Mouse (Mus musculus): ENCODE results near the gene Il20ra. TPM values are rescaled to one million over a fixed set of nuclear protein-coding genes. Genes with fewer than 3 reads are reported as not detected.

Gene Il20ra
- polyA plus RNA-seq, 1 experiment from 2014 or later = 0.18 TPM

- H3K27me3 ChIP-seq (replicated peaks; ENCODE audit: insufficient read depth, low read length) = no peaks in the 10 kb centered on the region
- DNase-seq (ENCODE audit: low spot score) (peak; percentile 11), ATAC-seq (no peak)
- no peaks in the 10 kb centered on the region for H3K9me3 ChIP-seq (ENCODE audit: low read length)
- no peak overlapping the region for H3K27ac ChIP-seq (ENCODE audit: low read length)
- WGBS = 33% methylated on average over 1 of the region's 1 CpGs
- no peaks in the 10 kb centered on the region for H3K4me1 ChIP-seq (ENCODE audit: insufficient read depth, low read depth, low read length)
- H3K36me3 ChIP-seq (ENCODE audit: insufficient read depth, low read length) = no peaks in the 10 kb centered on the region
- no peak overlapping the region for H3K9ac ChIP-seq (replicated peaks; ENCODE audit: low read depth)
- TF ChIP-seq CTCF (IDR thresholded peaks at IDR 0.05) (peak; percentile 23; the same call in 1 of the 2 replicates), EP300 (IDR thresholded peaks at IDR 0.05) (no peak)
- no peak overlapping the region for H3K4me3 ChIP-seq (ENCODE audit: low read depth, low read length)
- no peak overlapping the region for H3K4me2 ChIP-seq (replicated peaks; ENCODE audit: low read depth, low read length)
These were observed 33.3 kb downstream of the Il20ra start for GRCm38 (mm10) chr10:19745662-19746061.

- H3K9ac ChIP-seq (replicated peaks; ENCODE audit: low read depth) = no peak overlapping the region
- H3K9me3 ChIP-seq (ENCODE audit: low read length) = no peaks in the 10 kb centered on the region
- no peaks in the 10 kb centered on the region for H3K4me1 ChIP-seq (ENCODE audit: insufficient read depth, low read depth, low read length)
- no peaks in the 10 kb centered on the region for H3K27me3 ChIP-seq (replicated peaks; ENCODE audit: insufficient read depth, low read length)
- no peak overlapping the region for H3K4me3 ChIP-seq (ENCODE audit: low read depth, low read length)
- no peak overlapping the region for H3K27ac ChIP-seq (ENCODE audit: low read length)
- TF ChIP-seq CTCF (IDR thresholded peaks at IDR 0.05) = no peak
- no peak for TF ChIP-seq EP300 (IDR thresholded peaks at IDR 0.05)
- H3K4me2 ChIP-seq (replicated peaks; ENCODE audit: low read depth, low read length) = no peak overlapping the region
- no peaks in the 10 kb centered on the region for H3K36me3 ChIP-seq (ENCODE audit: insufficient read depth, low read length)
- 62% methylated on average over 1 of the region's 1 CpGs for WGBS
- ATAC-seq (no peak), DNase-seq (ENCODE audit: low spot score) (no peak)
These were observed 33.8 kb downstream of the Il20ra start for GRCm38 (mm10) chr10:19746156-19746555.

- H3K27me3 ChIP-seq (replicated peaks; ENCODE audit: insufficient read depth, low read length) = no peaks in the 10 kb centered on the region
- no peak overlapping the region for H3K27ac ChIP-seq (ENCODE audit: low read length)
- ATAC-seq = no peak
- H3K4me1 ChIP-seq (ENCODE audit: insufficient read depth, low read depth, low read length) = no peaks in the 10 kb centered on the region
- H3K4me2 ChIP-seq (replicated peaks; ENCODE audit: low read depth, low read length) = no peak overlapping the region
- DNase-seq (ENCODE audit: low spot score) = no peak
- WGBS = 56% methylated on average over 4 of the region's 4 CpGs
- no peak for TF ChIP-seq EP300 (IDR thresholded peaks at IDR 0.05)
- no peak for TF ChIP-seq CTCF (IDR thresholded peaks at IDR 0.05)
- no peaks in the 10 kb centered on the region for H3K36me3 ChIP-seq (ENCODE audit: insufficient read depth, low read length)
- H3K9me3 ChIP-seq (ENCODE audit: low read length) = no peaks in the 10 kb centered on the region
- no peak overlapping the region for H3K4me3 ChIP-seq (ENCODE audit: low read depth, low read length)
- no peak overlapping the region for H3K9ac ChIP-seq (replicated peaks; ENCODE audit: low read depth)
These were observed 35.3 kb downstream of the Il20ra start for GRCm38 (mm10) chr10:19747661-19748060.

- H3K27ac ChIP-seq (ENCODE audit: low read length) = no peak overlapping the region
- H3K9ac ChIP-seq (replicated peaks; ENCODE audit: low read depth) = no peak overlapping the region
- no peak overlapping the region for H3K4me2 ChIP-seq (replicated peaks; ENCODE audit: low read depth, low read length)
- no peak overlapping the region for H3K4me3 ChIP-seq (ENCODE audit: low read depth, low read length)
- H3K9me3 ChIP-seq (ENCODE audit: low read length) = no peaks in the 10 kb centered on the region
- TF ChIP-seq CTCF (IDR thresholded peaks at IDR 0.05) (no peak), EP300 (IDR thresholded peaks at IDR 0.05) (no peak)
- H3K36me3 ChIP-seq (ENCODE audit: insufficient read depth, low read length) = no peaks in the 10 kb centered on the region
- DNase-seq (ENCODE audit: low spot score) = no peak
- ATAC-seq = no peak
- H3K27me3 ChIP-seq (replicated peaks; ENCODE audit: insufficient read depth, low read length) = no peaks in the 10 kb centered on the region
- WGBS = 71% methylated on average over 2 of the region's 2 CpGs
- no peaks in the 10 kb centered on the region for H3K4me1 ChIP-seq (ENCODE audit: insufficient read depth, low read depth, low read length)
These were observed 53.1 kb downstream of the Il20ra start for GRCm38 (mm10) chr10:19765459-19765858.

GRCm38 (mm10) chr10:19779092-19779491 is 66.7 kb downstream of the Il20ra start:
- Histone ChIP-seq H3K27me3 (replicated peaks; ENCODE audit: insufficient read depth, low read length) (no peaks in the 10 kb centered on the region), H3K4me3 (ENCODE audit: low read depth, low read length) (no peak overlapping the region), H3K36me3 (ENCODE audit: insufficient read depth, low read length) (no peaks in the 10 kb centered on the region), H3K27ac (ENCODE audit: low read length) (no peak overlapping the region), H3K4me1 (ENCODE audit: insufficient read depth, low read depth, low read length) (no peaks in the 10 kb centered on the region), H3K4me2 (replicated peaks; ENCODE audit: low read depth, low read length) (no peak overlapping the region), H3K9me3 (ENCODE audit: low read length) (no peaks in the 10 kb centered on the region), H3K9ac (replicated peaks; ENCODE audit: low read depth) (no peak overlapping the region)
- ATAC-seq (no peak), DNase-seq (ENCODE audit: low spot score) (no peak)
- WGBS = 67% methylated on average over 12 of the region's 12 CpGs
- TF ChIP-seq CTCF (IDR thresholded peaks at IDR 0.05) = no peak
- TF ChIP-seq EP300 (IDR thresholded peaks at IDR 0.05) = no peak

- TF ChIP-seq EP300 (IDR thresholded peaks at IDR 0.05) (no peak), CTCF (IDR thresholded peaks at IDR 0.05) (peak; percentile 58)
- no peaks in the 10 kb centered on the region for H3K9me3 ChIP-seq (ENCODE audit: low read length)
- H3K9ac ChIP-seq (replicated peaks; ENCODE audit: low read depth) = no peak overlapping the region
- no peak overlapping the region for H3K27ac ChIP-seq (ENCODE audit: low read length)
- no peaks in the 10 kb centered on the region for H3K27me3 ChIP-seq (replicated peaks; ENCODE audit: insufficient read depth, low read length)
- 87% methylated on average over 5 of the region's 5 CpGs for WGBS
- ATAC-seq = no peak
- H3K4me2 ChIP-seq (replicated peaks; ENCODE audit: low read depth, low read length) = no peak overlapping the region
- no peaks in the 10 kb centered on the region for H3K36me3 ChIP-seq (ENCODE audit: insufficient read depth, low read length)
- H3K4me1 ChIP-seq (ENCODE audit: insufficient read depth, low read depth, low read length) = no peaks in the 10 kb centered on the region
- DNase-seq (ENCODE audit: low spot score) = no peak
- no peak overlapping the region for H3K4me3 ChIP-seq (ENCODE audit: low read depth, low read length)
These were observed 69.0 kb downstream of the Il20ra start for GRCm38 (mm10) chr10:19781365-19781764.

DNA sequence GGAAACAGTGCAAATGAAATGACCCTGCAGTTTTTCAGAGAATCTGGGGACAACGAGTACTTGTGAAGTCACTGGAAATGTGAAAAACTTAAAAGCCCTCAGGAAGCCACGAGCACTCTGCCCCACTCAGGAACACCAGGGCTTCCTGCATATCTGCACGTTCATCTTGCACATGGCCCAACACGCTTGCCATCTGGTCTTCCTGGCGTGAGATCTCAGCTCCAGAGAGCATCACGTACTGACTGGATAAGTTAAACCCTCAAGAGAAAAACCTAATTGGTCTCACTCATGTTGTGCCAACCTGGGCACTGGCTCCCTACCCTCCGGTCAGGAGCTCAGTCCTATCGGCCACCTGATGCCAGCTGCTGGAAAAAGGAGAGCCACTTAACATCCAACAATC is 82.6 kb downstream of the Il20ra start:
- no peak overlapping the region for H3K9ac ChIP-seq (replicated peaks; ENCODE audit: low read depth)
- 60% methylated on average over 8 of the region's 8 CpGs for WGBS
- no peaks in the 10 kb centered on the region for H3K36me3 ChIP-seq (ENCODE audit: insufficient read depth, low read length)
- no peak for ATAC-seq
- no peak for DNase-seq (ENCODE audit: low spot score)
- H3K4me2 ChIP-seq (replicated peaks; ENCODE audit: low read depth, low read length) = no peak overlapping the region
- H3K4me3 ChIP-seq (ENCODE audit: low read depth, low read length) = no peak overlapping the region
- H3K9me3 ChIP-seq (ENCODE audit: low read length) = no peaks in the 10 kb centered on the region
- H3K27me3 ChIP-seq (replicated peaks; ENCODE audit: insufficient read depth, low read length) = no peaks in the 10 kb centered on the region
- no peak overlapping the region for H3K27ac ChIP-seq (ENCODE audit: low read length)
- TF ChIP-seq EP300 (IDR thresholded peaks at IDR 0.05) = no peak
- no peaks in the 10 kb centered on the region for H3K4me1 ChIP-seq (ENCODE audit: insufficient read depth, low read depth, low read length)
